Mouse (Mus musculus): Measurements from ENCODE around the gene Iscu.

Iscu gene

GRCm38 (mm10) chr5:113751521-113752157 lies 20.9 kb upstream of the Iscu start:
- in situ Hi-C loops (cut with MboI; ENCODE audit: low sequenced_read_pairs) = no loop called here

GRCm38 (mm10) chr5:113755347-113756030 lies 17.1 kb upstream of the Iscu start:
- in situ Hi-C loops (cut with MboI; ENCODE audit: low sequenced_read_pairs) = no loop called here

- in situ Hi-C loops (cut with MboI; ENCODE audit: low sequenced_read_pairs) = no loop called here
Measured at GRCm38 (mm10) chr5:113761585-113761984, 11.0 kb upstream of the Iscu start.

- in situ Hi-C loops (cut with MboI; ENCODE audit: low sequenced_read_pairs) = no loop called here
Measured at GRCm38 (mm10) chr5:113764426-113764825, 8.1 kb upstream of the Iscu start.

- in situ Hi-C loops (cut with MboI; ENCODE audit: low sequenced_read_pairs) = no loop called here
Measured at GRCm38 (mm10) chr5:113765641-113766526, 6.7 kb upstream of the Iscu start.

- in situ Hi-C loops (cut with MboI; ENCODE audit: low sequenced_read_pairs) = no loop called here
Measured at GRCm38 (mm10) chr5:113768806-113769205, 3.7 kb upstream of the Iscu start.

GRCm38 (mm10) chr5:113771213-113772162 lies 1.1 kb upstream of the Iscu start:
- in situ Hi-C loops (cut with MboI; ENCODE audit: low sequenced_read_pairs) = no loop called here

GRCm38 (mm10) chr5:113772905-113773519 lies 464 bp downstream of the Iscu start:
- in situ Hi-C loops (cut with MboI; ENCODE audit: low sequenced_read_pairs) = no loop called here

GRCm38 (mm10) chr5:113773664-113774063 lies 1.1 kb downstream of the Iscu start:
- in situ Hi-C loops (cut with MboI; ENCODE audit: low sequenced_read_pairs) = no loop called here

- in situ Hi-C loops (cut with MboI; ENCODE audit: low sequenced_read_pairs) = loop anchor here (5.0 kb wide), 1 partner anchor 37 kb away; no protein-coding TSS in a partner anchor
Measured at GRCm38 (mm10) chr5:113775585-113775984, 3.0 kb downstream of the Iscu start.

GRCm38 (mm10) chr5:113776128-113776895 lies 3.8 kb downstream of the Iscu start:
- in situ Hi-C loops (cut with MboI; ENCODE audit: low sequenced_read_pairs) = loop anchor here (5.0 kb wide), 1 partner anchor 36 kb away; no protein-coding TSS in a partner anchor

GRCm38 (mm10) chr5:113776896-113777226 lies 4.3 kb downstream of the Iscu start:
- in situ Hi-C loops (cut with MboI; ENCODE audit: low sequenced_read_pairs) = loop anchor here (5.0 kb wide), 1 partner anchor 35 kb away; no protein-coding TSS in a partner anchor

GRCm38 (mm10) chr5:113777728-113778127 lies 5.2 kb downstream of the Iscu start:
- in situ Hi-C loops (cut with MboI; ENCODE audit: low sequenced_read_pairs) = loop anchor here (5.0 kb wide), 1 partner anchor 35 kb away; no protein-coding TSS in a partner anchor

GRCm38 (mm10) chr5:113779569-113779968 lies 7.0 kb downstream of the Iscu start:
- in situ Hi-C loops (cut with MboI; ENCODE audit: low sequenced_read_pairs) = loop anchor here (5.0 kb wide), 1 partner anchor 33 kb away; no protein-coding TSS in a partner anchor

- in situ Hi-C loops (cut with MboI; ENCODE audit: low sequenced_read_pairs) = no loop called here
Measured at GRCm38 (mm10) chr5:113780082-113780752, 7.7 kb downstream of the Iscu start.

- in situ Hi-C loops (cut with MboI; ENCODE audit: low sequenced_read_pairs) = no loop called here
Measured at GRCm38 (mm10) chr5:113780763-113781162, 8.2 kb downstream of the Iscu start.

- in situ Hi-C loops (cut with MboI; ENCODE audit: low sequenced_read_pairs) = no loop called here
Measured at GRCm38 (mm10) chr5:113781254-113781653, 8.7 kb downstream of the Iscu start.

- in situ Hi-C loops (cut with MboI; ENCODE audit: low sequenced_read_pairs) = no loop called here
Measured at GRCm38 (mm10) chr5:113781875-113782274, 9.3 kb downstream of the Iscu start.

Data from CH12F3 (cell line).